Mouse (Mus musculus) midbrain, embryonic 14.5 days (tissue): ENCODE data around the gene Fgfr2. TPM values are rescaled to one million over a fixed set of nuclear protein-coding genes. Genes with fewer than 3 reads are reported as not detected.

Experiments used
- ATAC-seq: fragments of 200-750 bp; cut with Nextera tagmentation; 2 replicates; pipeline ENCODE4 v1.8.0; 2017; ENCODE audit warnings: moderate number of reproducible peaks, moderate library complexity; ENCODE audit not compliant: low FRiP score, low TSS enrichment
- DNase-seq: peaks from one replicate; pipeline ENCODE4 v3.0.0-alpha.2; 2015
- H3K27ac ChIP-seq: fragments of 300-500 bp; sonication (generic); replicated peaks from 2 replicates; pipeline ENCODE4 v1.5.1; 2014; ENCODE audit warnings: mild to moderate bottlenecking, low read depth, low read length, moderate library complexity
- H3K27me3 ChIP-seq: fragments of 300-500 bp; sonication (generic); 2 replicates; pipeline ENCODE4 v1.6.1; 2014; ENCODE audit warnings: low read length, control low read depth, mixed read lengths; ENCODE audit not compliant: control insufficient read depth, insufficient read depth
- H3K36me3 ChIP-seq: fragments of 300-500 bp; sonication (generic); 2 replicates; pipeline ENCODE4 v1.6.1; 2014; ENCODE audit warnings: low read length, control low read depth; ENCODE audit not compliant: control insufficient read depth, insufficient read depth
- H3K4me1 ChIP-seq: fragments of 300-500 bp; sonication (generic); 2 replicates; pipeline ENCODE4 v1.6.1; 2014; ENCODE audit warnings: mild to moderate bottlenecking, antibody characterized with exemption, low read length, control low read depth; ENCODE audit not compliant: control insufficient read depth, insufficient read depth
- H3K4me2 ChIP-seq: fragments of 300-500 bp; sonication (generic); 2 replicates; pipeline ENCODE4 v1.6.1; 2014; ENCODE audit warnings: mild to moderate bottlenecking, low read length, moderate library complexity
- H3K4me3 ChIP-seq: fragments of 300-500 bp; sonication (generic); replicated peaks from 2 replicates; pipeline ENCODE4 v1.5.1; 2014; ENCODE audit warnings: low read depth, low read length
- H3K9ac ChIP-seq: fragments of 300-500 bp; sonication (generic); replicated peaks from 2 replicates; pipeline ENCODE4 v1.6.1; 2014; ENCODE audit warnings: mild to moderate bottlenecking, low read length, moderate library complexity
- H3K9me3 ChIP-seq: fragments of 300-500 bp; sonication (generic); 2 replicates; pipeline ENCODE4 v1.6.1; 2016; ENCODE audit warnings: low read length, control low read depth, mixed read lengths; ENCODE audit not compliant: control insufficient read depth
- WGBS: fragments of 180-500 bp; shearing (Covaris S2); extraction: QIAGEN DNeasy Blood & Tissue Kit; methylation state at CpG from one replicate; pipeline ENCODE4 v1.1.7; 2014; 5-methylcytosine and 5-hydroxymethylcytosine counted together
- polyA plus RNA-seq: library from polyadenylated mRNA; unstranded; fragments of >200 nt; fragmentation: Nextera tagmentation; extraction: Ambion mirVana; gene quantifications from 2 replicates; pipeline ENCODE4 v1.2.1, GENCODE M21; 2014

Fgfr2 gene
- polyA plus RNA-seq, 1 experiment from 2014 or later, result 28.1 TPM

GRCm38 (mm10) chr7:130380769-130381355, 2742.3 kb downstream of the Fgfr2 start:
- no peaks in the 10 kb centered on the region for H3K36me3 ChIP-seq
- H3K9me3 ChIP-seq, result no peaks in the 10 kb centered on the region
- peaks cover 23% of the 10 kb centered on the region for H3K27me3 ChIP-seq
- H3K4me2 ChIP-seq, result no peak overlapping the region
- peak overlapping the region; percentile 61; the same call in 1 of the 2 replicates for H3K27ac ChIP-seq
- 67% methylated on average over 8 of the region's 8 CpGs for WGBS
- peak; percentile 26 for DNase-seq
- no peak for ATAC-seq
- no peak overlapping the region for H3K4me3 ChIP-seq
- no peaks in the 10 kb centered on the region; the same call in 1 of the 2 replicates for H3K4me1 ChIP-seq
- no peak overlapping the region for H3K9ac ChIP-seq

GRCm38 (mm10) chr7:130380367-130380766, 2742.8 kb downstream of the Fgfr2 start:
- Histone ChIP-seq H3K36me3 (no peaks in the 10 kb centered on the region), H3K9ac (no peak overlapping the region), H3K9me3 (no peaks in the 10 kb centered on the region), H3K27ac (no peak overlapping the region), H3K27me3 (peaks cover 27% of the 10 kb centered on the region), H3K4me2 (no peak overlapping the region), H3K4me1 (no peaks in the 10 kb centered on the region; the same call in 1 of the 2 replicates), H3K4me3 (no peak overlapping the region)
- DNase-seq, result no peak
- 80% methylated on average over 7 of the region's 7 CpGs for WGBS
- no peak for ATAC-seq

- no peak overlapping the region for H3K4me2 ChIP-seq
- no peaks in the 10 kb centered on the region; the same call in 1 of the 2 replicates for H3K4me1 ChIP-seq
- no peak overlapping the region for H3K27ac ChIP-seq
- H3K9me3 ChIP-seq, result no peaks in the 10 kb centered on the region
- H3K36me3 ChIP-seq, result no peaks in the 10 kb centered on the region
- no peak overlapping the region for H3K9ac ChIP-seq
- DNase-seq, result no peak
- 89% methylated on average over 5 of the region's 5 CpGs for WGBS
- peaks cover 30% of the 10 kb centered on the region for H3K27me3 ChIP-seq
- ATAC-seq, result no peak
- H3K4me3 ChIP-seq, result no peak overlapping the region
Observed at GRCm38 (mm10) chr7:130379886-130380285, 2743.3 kb downstream of the Fgfr2 start.

GRCm38 (mm10) chr7:130378308-130378707, 2744.8 kb downstream of the Fgfr2 start:
- no peaks in the 10 kb centered on the region; the same call in 1 of the 2 replicates for H3K4me1 ChIP-seq
- no peak overlapping the region for H3K4me2 ChIP-seq
- no peaks in the 10 kb centered on the region for H3K9me3 ChIP-seq
- H3K27me3 ChIP-seq, result peaks cover 40% of the 10 kb centered on the region
- no peak for DNase-seq
- H3K27ac ChIP-seq, result no peak overlapping the region
- H3K9ac ChIP-seq, result no peak overlapping the region
- no peak overlapping the region for H3K4me3 ChIP-seq
- 91% methylated on average over 3 of the region's 3 CpGs for WGBS
- no peaks in the 10 kb centered on the region for H3K36me3 ChIP-seq
- ATAC-seq, result no peak

GRCm38 (mm10) chr7:130374311-130374710, 2748.8 kb downstream of the Fgfr2 start:
- H3K9me3 ChIP-seq, result peaks cover 4% of the 10 kb centered on the region; the same call in 1 of the 2 replicates
- no peak overlapping the region for H3K4me2 ChIP-seq
- H3K27ac ChIP-seq, result no peak overlapping the region
- no peaks in the 10 kb centered on the region for H3K36me3 ChIP-seq
- no peak for ATAC-seq
- H3K27me3 ChIP-seq, result peaks cover 63% of the 10 kb centered on the region
- no peak for DNase-seq
- H3K9ac ChIP-seq, result no peak overlapping the region
- no peak overlapping the region for H3K4me3 ChIP-seq
- peaks cover 6% of the 10 kb centered on the region; the same call in 1 of the 2 replicates for H3K4me1 ChIP-seq
- WGBS, result 87% methylated on average over 9 of the region's 9 CpGs

- H3K4me2 ChIP-seq, result peak overlapping the region; percentile 46
- 3% methylated on average over 24 of the region's 24 CpGs for WGBS
- no peaks in the 10 kb centered on the region for H3K36me3 ChIP-seq
- ATAC-seq, result peak; percentile 46; the same call in 1 of the 2 replicates
- peaks cover 32% of the 10 kb centered on the region for H3K4me1 ChIP-seq
- H3K9ac ChIP-seq, result no peak overlapping the region; the same call in 1 of the 2 replicates
- DNase-seq, result peak; percentile 78
- peaks cover 9% of the 10 kb centered on the region; the same call in 1 of the 2 replicates for H3K9me3 ChIP-seq
- H3K27me3 ChIP-seq, result peaks cover 50% of the 10 kb centered on the region
- H3K4me3 ChIP-seq, result 0 out of 2 replicates have a peak overlapping the region, but pooled peaks have one; percentile 5
- H3K27ac ChIP-seq, result no peak overlapping the region
Observed at GRCm38 (mm10) chr7:130368827-130369641, 2754.1 kb downstream of the Fgfr2 start.

GRCm38 (mm10) chr7:130368036-130368826, 2754.9 kb downstream of the Fgfr2 start:
- no peaks in the 10 kb centered on the region for H3K36me3 ChIP-seq
- H3K4me1 ChIP-seq, result peaks cover 32% of the 10 kb centered on the region
- DNase-seq (no peak), ATAC-seq (no peak)
- H3K4me3 ChIP-seq, result 0 out of 2 replicates have a peak overlapping the region, but pooled peaks have one; percentile 4
- peak overlapping the region; percentile 46 for H3K4me2 ChIP-seq
- WGBS, result 3% methylated on average over 13 of the region's 13 CpGs
- peaks cover 9% of the 10 kb centered on the region; the same call in 1 of the 2 replicates for H3K9me3 ChIP-seq
- peaks cover 42% of the 10 kb centered on the region for H3K27me3 ChIP-seq
- H3K27ac ChIP-seq, result 0 out of 2 replicates have a peak overlapping the region, but pooled peaks have one; percentile 33
- H3K9ac ChIP-seq, result no peak overlapping the region; the same call in 1 of the 2 replicates
